Mouse (Mus musculus) liver, adult (tissue): ENCODE data around the gene Olfr312.
"Not testable (repeated sequence)": the region's sequence is repeated elsewhere in the genome, so short reads cannot be mapped to it uniquely, and the experiment has no call there.

Experiments used
- GATA4 ChIP-seq: IDR thresholded peaks from 2 replicates; pipeline ENCODE4 v1.6.1; 2014; ENCODE audit warnings: mild to moderate bottlenecking, low read length; ENCODE audit not compliant: insufficient replicate concordance

Olfr312 gene

DNA sequence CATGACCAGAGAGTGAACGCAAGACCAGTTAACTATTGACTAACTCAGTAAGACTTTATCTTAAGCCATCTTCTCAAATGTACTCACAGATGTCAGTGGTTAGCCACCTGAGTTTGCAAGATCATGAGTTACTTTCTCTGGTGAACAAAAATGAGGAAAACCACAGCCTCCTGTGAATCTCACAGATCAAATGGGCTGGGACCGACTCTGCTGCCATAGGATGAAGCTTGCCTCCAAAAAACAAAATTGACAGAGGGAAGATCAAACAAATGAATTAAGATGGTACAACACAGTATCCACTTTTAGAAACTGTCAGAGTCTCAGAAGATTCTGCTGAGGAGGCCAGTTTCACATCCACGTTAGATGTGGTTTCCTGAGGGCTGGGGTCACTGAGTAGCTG, 727 bp downstream of the Olfr312 start:
- no peak for TF ChIP-seq GATA4

GRCm38 (mm10) chr11:58838951-58839350, 9.9 kb downstream of the Olfr312 start, which contains the start of gene Olfr311:
Gene Olfr311, plus strand, starts transcription at chr11:58839251.
- TF ChIP-seq GATA4 = not testable (repeated sequence)

GRCm38 (mm10) chr11:58846919-58847461, 18.0 kb downstream of the Olfr312 start, which contains the start of gene Gm12258:
Gene Gm12258, plus strand, starts transcription at chr11:58847158.
- no peak for TF ChIP-seq GATA4

DNA sequence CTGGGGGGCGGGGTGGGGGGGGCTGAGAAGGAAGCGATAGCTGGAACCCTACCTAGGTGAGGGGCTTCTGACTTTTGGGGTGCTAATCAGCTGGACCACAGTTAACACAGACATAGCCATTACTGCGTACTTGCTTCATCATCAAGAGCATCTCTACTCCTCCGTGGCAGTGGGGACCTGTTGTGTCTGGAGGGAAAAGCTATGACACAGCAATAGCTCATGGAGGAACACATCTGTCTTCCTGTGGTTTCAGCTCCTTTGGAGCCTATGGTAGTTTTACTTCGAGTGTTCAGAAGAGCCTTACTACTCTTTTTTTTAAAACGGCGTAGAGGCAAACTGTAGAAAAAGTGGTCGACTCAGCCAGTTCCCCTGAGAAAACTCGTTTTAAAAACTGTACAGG, 18.6 kb downstream of the Olfr312 start:
- TF ChIP-seq GATA4 = no peak

DNA sequence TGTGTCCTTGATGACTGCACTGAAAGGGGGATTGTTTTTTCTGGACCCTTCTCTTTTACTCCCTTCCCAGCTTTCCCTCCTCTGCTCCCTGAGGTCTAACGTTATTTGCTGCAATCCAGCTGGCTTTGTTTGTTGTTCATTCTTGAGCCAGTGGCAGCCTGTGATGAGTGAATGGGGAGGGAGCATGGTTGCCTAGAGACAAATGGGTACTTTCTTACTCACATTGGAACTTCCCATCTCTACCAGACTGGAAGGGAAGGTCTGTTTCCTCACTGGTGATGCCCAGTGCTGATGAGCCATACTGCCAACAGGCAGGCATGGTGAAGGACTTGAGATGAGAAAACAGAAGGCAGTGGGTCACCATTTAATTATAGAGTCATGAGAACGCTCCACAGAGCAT, 20.7 kb downstream of the Olfr312 start:
- no peak for TF ChIP-seq GATA4

DNA sequence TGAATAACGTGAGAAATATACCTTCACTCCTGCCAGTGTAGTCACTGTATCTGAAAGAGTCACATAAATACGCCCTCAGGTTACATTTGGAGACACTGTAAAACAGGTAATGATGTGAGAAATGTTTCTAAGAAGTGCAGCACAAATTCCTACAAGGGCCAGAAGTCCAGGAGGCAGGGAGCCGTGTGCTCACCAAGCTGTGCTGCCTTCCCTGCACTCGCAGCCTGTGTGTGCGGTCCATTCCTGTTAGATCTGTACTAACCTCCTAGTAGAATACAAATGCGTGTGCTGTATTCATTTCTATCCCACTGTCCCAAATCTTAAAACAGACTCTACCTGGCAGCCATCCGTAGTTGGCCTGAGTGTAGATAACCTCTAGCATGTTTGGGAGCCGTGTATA, 31.7 kb downstream of the Olfr312 start:
- TF ChIP-seq GATA4 = no peak

GRCm38 (mm10) chr11:58867039-58867953, 38.3 kb downstream of the Olfr312 start, which contains the start of gene 2810021J22Rik:
Gene 2810021J22Rik, plus strand, starts transcription at chr11:58867216.
- no peak for TF ChIP-seq GATA4

DNA sequence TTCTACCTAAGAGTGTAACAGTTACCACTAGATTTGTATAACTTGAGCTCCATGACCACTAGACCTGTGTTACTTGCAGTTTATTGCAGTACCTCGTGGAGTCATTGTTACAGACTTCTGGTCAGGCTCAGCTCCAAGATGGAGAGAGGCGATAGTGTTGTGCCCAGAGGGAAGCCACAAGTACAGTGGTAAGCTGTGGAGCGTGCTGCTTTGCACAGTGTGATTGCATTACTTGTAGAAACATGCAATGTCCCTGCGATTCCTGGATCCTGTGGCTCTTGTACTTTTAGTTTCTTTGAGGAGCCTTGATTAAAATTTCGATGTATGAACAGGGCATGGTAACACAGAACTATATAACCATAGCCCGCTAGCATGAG, 38.9 kb downstream of the Olfr312 start:
- no peak for TF ChIP-seq GATA4

GRCm38 (mm10) chr11:58870961-58871360, 41.9 kb downstream of the Olfr312 start:
- no peak for TF ChIP-seq GATA4

GRCm38 (mm10) chr11:58883756-58884155, 54.7 kb downstream of the Olfr312 start:
- TF ChIP-seq GATA4 = no peak
